Mouse (Mus musculus): ENCODE measurements around the gene Shc2.

- TF ChIP-seq EP300 (IDR thresholded peaks at IDR 0.05; ENCODE audit: insufficient read depth, low read depth, low read length) (no peak), POLR2A (IDR thresholded peaks at IDR 0.05; ENCODE audit: insufficient read depth, low read depth, low read length) (no peak)
Observed at GRCm38 (mm10) chr10:79672088-79672455, 34.4 kb upstream of the Shc2 start.

Data from heart, adult 2 months (tissue).